Mouse (Mus musculus) inflammation-experienced regulatory T-cells, adult 6 months (primary cell): ENCODE measurements around the gene 1700006A11Rik. TPM values are rescaled to one million over a fixed set of nuclear protein-coding genes. Genes with fewer than 3 reads are reported as not detected.
"Not testable (repeated sequence)": the region's sequence is repeated elsewhere in the genome, so short reads cannot be mapped to it uniquely, and the experiment has no call there.

Experiments used
- ATAC-seq: one replicate; pipeline ENCODE4 v1.8.0; 2017
- polyA plus RNA-seq, 3 experiments: library from polyadenylated mRNA; unstranded; fragments of 100-300 nt; shearing (Covaris generic); gene quantifications; one replicate each; pipeline ENCODE4 v1.2.1; 2017

Gene 1700006A11Rik
- not detected for polyA plus RNA-seq

GRCm38 (mm10) chr3:124425940-124426339 lies at the start of gene 1700006A11Rik:
Gene 1700006A11Rik, minus strand, starts transcription at chr3:124426040.
- ATAC-seq, result no peak

GRCm38 (mm10) chr3:124474291-124474690 lies 48.5 kb upstream of the 1700006A11Rik start:
- not testable (repeated sequence) for ATAC-seq

- ATAC-seq, result no peak
These were observed 40.4 kb upstream of the 1700006A11Rik start for GRCm38 (mm10) chr3:124466102-124466730.

GRCm38 (mm10) chr3:124392201-124392600 lies 33.6 kb downstream of the 1700006A11Rik start:
- ATAC-seq, result no peak

- no peak for ATAC-seq
These were observed 35.7 kb downstream of the 1700006A11Rik start for GRCm38 (mm10) chr3:124390101-124390500.

- no peak for ATAC-seq
These were observed 36.2 kb downstream of the 1700006A11Rik start for GRCm38 (mm10) chr3:124389650-124390049.

GRCm38 (mm10) chr3:124385377-124385776 lies 40.5 kb downstream of the 1700006A11Rik start:
- not testable (repeated sequence) for ATAC-seq

- ATAC-seq, result no peak
These were observed 53.8 kb downstream of the 1700006A11Rik start for GRCm38 (mm10) chr3:124372031-124372430.

GRCm38 (mm10) chr3:124357533-124357932 lies 68.3 kb downstream of the 1700006A11Rik start:
- ATAC-seq, result no peak

Other genes with a start within 250 kb of the 1700006A11Rik start
- not detected for gene Tram1l1, start 105.2 kb downstream of the 1700006A11Rik start, polyA plus RNA-seq
- not detected for gene 1700003H04Rik, start 155.1 kb upstream of the 1700006A11Rik start, polyA plus RNA-seq